Mouse (Mus musculus): ENCODE data around the gene Ptprg. TPM values are rescaled to one million over a fixed set of nuclear protein-coding genes. Genes with fewer than 3 reads are reported as not detected.

The Ptprg gene
- polyA plus RNA-seq, 1 experiment, result 73.9 TPM

DNA sequence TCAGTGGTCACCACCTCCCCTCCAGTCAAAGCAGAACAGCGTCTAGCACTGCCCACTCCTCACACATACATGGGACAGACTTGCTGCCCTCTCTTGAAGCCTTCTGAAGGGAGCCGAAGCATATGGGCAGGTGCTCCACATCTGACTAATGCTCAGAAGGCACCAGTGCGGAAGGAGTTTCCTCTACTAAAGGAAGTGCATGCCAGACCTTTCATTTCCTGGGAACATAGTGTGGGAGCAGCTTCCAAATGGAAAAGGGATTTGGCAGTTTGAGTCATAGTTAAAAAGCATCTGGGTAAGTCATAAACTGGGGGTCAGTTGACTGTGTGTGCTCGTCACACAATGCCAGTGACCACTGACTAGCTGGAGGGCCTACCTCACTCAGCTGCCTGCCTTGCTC, 288.3 kb downstream of the Ptprg start:
- 0 out of 2 replicates have a peak, but pooled peaks cover 2% of the 10 kb centered on the region for H3K4me1 ChIP-seq (ENCODE audit: control insufficient read depth, insufficient read depth, low read length)
- TF ChIP-seq POLR2A (IDR thresholded peaks at IDR 0.05; ENCODE audit: low read depth, low read length), result no peak
- TF ChIP-seq CTCF (IDR thresholded peaks at IDR 0.05; ENCODE audit: borderline replicate concordance, insufficient read depth, low read length), result no peak
- H3K27ac ChIP-seq (ENCODE audit: insufficient read depth, low read length), result no peak overlapping the region
- H3K4me3 ChIP-seq (ENCODE audit: insufficient read depth, low read length), result no peak overlapping the region

- no peak overlapping the region for H3K27ac ChIP-seq (ENCODE audit: insufficient read depth, low read length)
- TF ChIP-seq CTCF (IDR thresholded peaks at IDR 0.05; ENCODE audit: borderline replicate concordance, insufficient read depth, low read length) (no peak), POLR2A (IDR thresholded peaks at IDR 0.05; ENCODE audit: low read depth, low read length) (no peak)
- no peak overlapping the region for H3K4me3 ChIP-seq (ENCODE audit: insufficient read depth, low read length)
- no peaks in the 10 kb centered on the region for H3K4me1 ChIP-seq (ENCODE audit: control insufficient read depth, insufficient read depth, low read length)
These were observed 299.6 kb downstream of the Ptprg start for GRCm38 (mm10) chr14:11852896-11853295.

DNA sequence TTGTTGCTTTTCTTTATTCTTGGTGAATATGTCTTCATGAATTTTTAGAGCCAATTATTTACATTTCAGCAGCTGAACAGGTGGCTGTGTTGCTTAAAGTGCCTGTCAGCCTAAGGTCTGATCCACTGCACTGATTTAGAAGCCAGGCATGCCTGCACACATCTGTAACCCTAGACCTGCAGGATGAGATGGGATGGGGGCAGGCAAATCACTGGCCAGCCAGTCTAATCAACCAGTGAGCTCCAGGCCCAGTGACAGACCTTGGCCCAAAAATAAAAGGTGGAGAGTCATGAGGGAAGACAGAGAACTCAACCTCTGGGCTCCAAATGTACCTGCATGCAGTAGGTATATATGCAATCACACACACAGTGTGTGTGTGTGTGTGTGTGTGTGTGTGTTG, 302.2 kb downstream of the Ptprg start:
- TF ChIP-seq CTCF (IDR thresholded peaks at IDR 0.05; ENCODE audit: borderline replicate concordance, insufficient read depth, low read length), result no peak
- no peak for TF ChIP-seq POLR2A (IDR thresholded peaks at IDR 0.05; ENCODE audit: low read depth, low read length)
- Histone ChIP-seq H3K27ac (ENCODE audit: insufficient read depth, low read length) (no peak overlapping the region), H3K4me1 (ENCODE audit: control insufficient read depth, insufficient read depth, low read length) (peaks cover 3% of the 10 kb centered on the region), H3K4me3 (ENCODE audit: insufficient read depth, low read length) (no peak overlapping the region)

DNA sequence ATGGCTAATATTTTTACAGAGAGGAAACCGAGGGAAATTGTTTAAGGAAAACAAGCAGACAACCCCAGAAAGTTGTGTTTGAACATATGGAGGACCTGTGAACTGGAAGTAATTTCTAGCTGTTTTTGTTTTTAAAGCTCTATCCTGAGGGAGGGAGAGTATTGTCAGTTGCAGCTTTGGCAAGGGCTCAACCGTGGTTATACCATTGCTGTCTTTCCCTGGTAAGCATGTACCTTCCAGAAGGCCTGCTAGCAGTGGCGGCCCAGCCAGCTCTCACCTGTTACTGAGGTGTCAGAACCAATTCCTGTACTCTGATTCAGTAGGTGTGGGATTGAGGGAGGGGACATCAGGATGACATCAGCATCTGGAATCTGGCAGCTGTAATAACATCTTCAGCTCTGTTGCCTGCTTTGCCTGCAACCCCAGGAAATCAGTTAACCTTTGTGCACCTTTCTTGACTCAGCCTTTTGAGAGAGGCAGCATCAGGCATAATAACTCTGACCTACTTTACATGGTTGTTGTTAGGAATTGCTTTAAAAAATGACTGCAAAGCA, 304.7 kb downstream of the Ptprg start:
- no peak overlapping the region for H3K4me3 ChIP-seq (ENCODE audit: insufficient read depth, low read length)
- TF ChIP-seq CTCF (IDR thresholded peaks at IDR 0.05; ENCODE audit: borderline replicate concordance, insufficient read depth, low read length), result no peak
- no peak for TF ChIP-seq POLR2A (IDR thresholded peaks at IDR 0.05; ENCODE audit: low read depth, low read length)

DNA sequence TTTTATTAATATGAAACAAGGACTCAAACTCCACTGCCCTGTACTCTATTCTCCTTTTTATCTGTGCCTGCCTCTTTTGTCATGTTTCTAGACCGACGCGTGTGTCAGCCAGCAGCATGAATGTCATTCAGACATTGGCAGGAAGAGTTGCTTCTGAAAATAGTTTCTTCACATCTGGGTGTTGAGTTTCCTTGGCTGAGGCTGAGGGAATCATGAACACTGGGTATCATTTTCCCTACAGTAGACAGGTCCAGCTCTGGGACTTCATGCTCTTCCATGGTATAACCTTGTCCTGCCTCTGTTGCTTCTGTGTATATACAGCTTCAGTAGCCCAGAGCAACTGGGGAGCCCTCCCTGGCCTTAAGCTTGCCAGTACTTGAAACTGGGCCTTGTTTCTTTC, 310.0 kb downstream of the Ptprg start:
- H3K4me3 ChIP-seq (ENCODE audit: insufficient read depth, low read length), result no peak overlapping the region
- H3K4me1 ChIP-seq (ENCODE audit: control insufficient read depth, insufficient read depth, low read length), result no peaks in the 10 kb centered on the region; the same call in none of the 2 replicates
- no peak for TF ChIP-seq POLR2A (IDR thresholded peaks at IDR 0.05; ENCODE audit: low read depth, low read length)
- TF ChIP-seq CTCF (IDR thresholded peaks at IDR 0.05; ENCODE audit: borderline replicate concordance, insufficient read depth, low read length), result no peak
- H3K27ac ChIP-seq (ENCODE audit: insufficient read depth, low read length), result no peak overlapping the region

More for the DNA sequence above, 304.7 kb downstream of the Ptprg start:
- Histone ChIP-seq H3K4me1 (ENCODE audit: control insufficient read depth, insufficient read depth, low read length) (peaks cover 3% of the 10 kb centered on the region), H3K27ac (ENCODE audit: insufficient read depth, low read length) (no peak overlapping the region)

- Histone ChIP-seq H3K27ac (ENCODE audit: insufficient read depth, low read length) (no peak overlapping the region), H3K4me1 (ENCODE audit: control insufficient read depth, insufficient read depth, low read length) (no peaks in the 10 kb centered on the region), H3K4me3 (ENCODE audit: insufficient read depth, low read length) (no peak overlapping the region)
- no peak for TF ChIP-seq POLR2A (IDR thresholded peaks at IDR 0.05; ENCODE audit: low read depth, low read length)
- TF ChIP-seq CTCF (IDR thresholded peaks at IDR 0.05; ENCODE audit: borderline replicate concordance, insufficient read depth, low read length), result no peak
These were observed 311.5 kb downstream of the Ptprg start for GRCm38 (mm10) chr14:11864840-11865239.

DNA sequence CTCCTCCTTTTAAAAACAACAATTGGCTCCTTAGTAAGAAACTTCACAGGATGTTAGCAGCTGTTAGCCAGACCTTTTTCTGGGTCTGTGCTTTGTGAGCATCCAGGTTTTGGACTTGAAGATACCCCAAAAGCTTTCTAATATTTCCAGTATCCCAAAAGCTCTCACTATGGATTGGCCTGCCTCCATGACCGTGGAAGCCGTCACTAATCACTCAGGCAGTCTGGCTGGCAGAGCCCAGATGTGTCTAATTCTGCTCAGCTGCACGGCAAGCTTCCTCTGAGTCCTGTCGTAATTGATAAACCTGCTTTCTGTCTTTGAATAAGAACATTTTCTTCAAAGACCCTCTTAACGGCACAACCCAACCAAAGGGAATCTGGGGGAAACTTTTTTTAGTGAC, 312.0 kb downstream of the Ptprg start:
- H3K4me3 ChIP-seq (ENCODE audit: insufficient read depth, low read length), result no peak overlapping the region
- no peak overlapping the region for H3K27ac ChIP-seq (ENCODE audit: insufficient read depth, low read length)
- TF ChIP-seq POLR2A (IDR thresholded peaks at IDR 0.05; ENCODE audit: low read depth, low read length) (no peak), CTCF (IDR thresholded peaks at IDR 0.05; ENCODE audit: borderline replicate concordance, insufficient read depth, low read length) (no peak)
- no peaks in the 10 kb centered on the region; the same call in 1 of the 2 replicates for H3K4me1 ChIP-seq (ENCODE audit: control insufficient read depth, insufficient read depth, low read length)

- Histone ChIP-seq H3K4me1 (ENCODE audit: control insufficient read depth, insufficient read depth, low read length) (no peaks in the 10 kb centered on the region; the same call in 1 of the 2 replicates), H3K4me3 (ENCODE audit: insufficient read depth, low read length) (no peak overlapping the region), H3K27ac (ENCODE audit: insufficient read depth, low read length) (no peak overlapping the region)
- TF ChIP-seq CTCF (IDR thresholded peaks at IDR 0.05; ENCODE audit: borderline replicate concordance, insufficient read depth, low read length) (no peak), POLR2A (IDR thresholded peaks at IDR 0.05; ENCODE audit: low read depth, low read length) (no peak)
These were observed 312.5 kb downstream of the Ptprg start for GRCm38 (mm10) chr14:11865872-11866271.

- TF ChIP-seq CTCF (IDR thresholded peaks at IDR 0.05; ENCODE audit: borderline replicate concordance, insufficient read depth, low read length) (no peak), POLR2A (IDR thresholded peaks at IDR 0.05; ENCODE audit: low read depth, low read length) (no peak)
- H3K27ac ChIP-seq (ENCODE audit: insufficient read depth, low read length), result no peak overlapping the region
- H3K4me3 ChIP-seq (ENCODE audit: insufficient read depth, low read length), result no peak overlapping the region
- H3K4me1 ChIP-seq (ENCODE audit: control insufficient read depth, insufficient read depth, low read length), result no peaks in the 10 kb centered on the region; the same call in 1 of the 2 replicates
These were observed 313.1 kb downstream of the Ptprg start for GRCm38 (mm10) chr14:11866416-11866815.

GRCm38 (mm10) chr14:11868636-11869035, 315.3 kb downstream of the Ptprg start:
- Histone ChIP-seq H3K4me3 (ENCODE audit: insufficient read depth, low read length) (no peak overlapping the region), H3K27ac (ENCODE audit: insufficient read depth, low read length) (no peak overlapping the region), H3K4me1 (ENCODE audit: control insufficient read depth, insufficient read depth, low read length) (peaks cover 5% of the 10 kb centered on the region; the same call in 1 of the 2 replicates)
- TF ChIP-seq CTCF (IDR thresholded peaks at IDR 0.05; ENCODE audit: borderline replicate concordance, insufficient read depth, low read length), result no peak
- TF ChIP-seq POLR2A (IDR thresholded peaks at IDR 0.05; ENCODE audit: low read depth, low read length), result no peak

Measured in embryonic fibroblast, embryonic 13.5 days (primary cell).